Mouse (Mus musculus) CH12.LX (cell line): ENCODE results near the gene Slco1a1. TPM values are rescaled to one million over a fixed set of nuclear protein-coding genes. Genes with fewer than 3 reads are reported as not detected.

ENCODE experiments used
- DNase-seq: peaks from one replicate; pipeline ENCODE4 v3.0.0-alpha.2; 2013; ENCODE audit errors: extremely low read depth
- H3K27ac ChIP-seq: 2 replicates; pipeline ENCODE4 v1.5.1; 2012; ENCODE audit warnings: low read depth, mild to moderate bottlenecking, control low read depth, moderate library complexity; ENCODE audit not compliant: insufficient read depth
- H3K27me3 ChIP-seq: replicated peaks from 2 replicates; pipeline ENCODE3; 2012; ENCODE audit warnings: inconsistent platforms
- H3K36me3 ChIP-seq, 2 experiments: replicated peaks in 1 of 2; 2 replicates each; pipeline versions ENCODE3 to v1.6.1; 2012; ENCODE audit warnings: inconsistent platforms in 1 of 2, low read length in 1 of 2, mild to moderate bottlenecking in 1 of 2, mixed read lengths in 1 of 2, moderate library complexity in 1 of 2; ENCODE audit not compliant: control insufficient read depth in 1 of 2, insufficient read depth in 1 of 2
- H3K4me1 ChIP-seq, 2 experiments: 2 replicates each; pipeline ENCODE4 v1.6.1; 2012; ENCODE audit warnings: inconsistent platforms in 1 of 2, moderate library complexity in 1 of 2; ENCODE audit not compliant: insufficient read depth in 2 of 2, control insufficient read depth in 1 of 2
- H3K4me2 ChIP-seq: 2 replicates; pipeline ENCODE4 v1.6.1; 2012; ENCODE audit warnings: low read depth, mild to moderate bottlenecking, control low read depth; ENCODE audit not compliant: poor library complexity, insufficient read depth, severe bottlenecking
- H3K4me3 ChIP-seq, 3 experiments: fragments of 150-350 bp in 1 of 3; sonication (generic) in 1 of 3; replicated peaks in 1 of 3; 2 replicates each; pipeline versions ENCODE3 to v1.5.1; 2011 to 2012; ENCODE audit warnings: low read depth in 2 of 3, low read length in 2 of 3, mild to moderate bottlenecking in 2 of 3, moderate library complexity in 2 of 3, control low read depth in 1 of 3, improper control_type of control experiment in 1 of 3, inconsistent platforms in 1 of 3, mixed read lengths in 1 of 3; ENCODE audit not compliant: poor library complexity in 1 of 3
- H3K79me2 ChIP-seq: replicated peaks from 2 replicates; pipeline ENCODE4 v1.6.1; 2012; ENCODE audit warnings: mild to moderate bottlenecking, moderate library complexity; ENCODE audit not compliant: control insufficient read depth, poor library complexity, insufficient read depth, severe bottlenecking; ENCODE audit errors: extremely low read depth
- H3K9ac ChIP-seq: 2 replicates; pipeline ENCODE4 v1.6.1; 2012; ENCODE audit warnings: low read depth, mild to moderate bottlenecking, control low read depth, moderate library complexity; ENCODE audit not compliant: insufficient read depth
- H3K9me3 ChIP-seq: replicated peaks from 2 replicates; pipeline ENCODE3; 2012; ENCODE audit warnings: low read length, inconsistent platforms, mixed read lengths
- BHLHE40 ChIP-seq: IDR thresholded peaks from 2 replicates; pipeline ENCODE4 v1.6.1; 2011; ENCODE audit warnings: mild to moderate bottlenecking, low read depth, low read length, improper control_type of control experiment
- CHD2 ChIP-seq: IDR thresholded peaks from 2 replicates; pipeline ENCODE4 v1.6.1; 2011; ENCODE audit warnings: low read length, improper control_type of control experiment
- CTCF ChIP-seq, 2 experiments: IDR thresholded peaks in 1 of 2; conservative IDR thresholded peaks in 1 of 2; 2 replicates each; pipeline ENCODE4 v1.5.1; 2011 to 2012; ENCODE audit warnings: low read depth in 2 of 2, low read length in 2 of 2, improper control_type of control experiment in 1 of 2, inconsistent platforms in 1 of 2, mild to moderate bottlenecking in 1 of 2, moderate library complexity in 1 of 2
- E2F4 ChIP-seq: IDR thresholded peaks from 2 replicates; pipeline ENCODE4 v1.6.1; 2011; ENCODE audit warnings: low read depth, low read length, improper control_type of control experiment; ENCODE audit not compliant: insufficient replicate concordance
- EP300 ChIP-seq: IDR thresholded peaks from 2 replicates; pipeline ENCODE4 v1.6.1; 2011; ENCODE audit warnings: low read length, improper control_type of control experiment
- ETS1 ChIP-seq: conservative IDR thresholded peaks from 2 replicates; pipeline ENCODE4 v1.6.1; 2012; ENCODE audit warnings: low read depth, mild to moderate bottlenecking, inconsistent platforms, low read length, improper control_type of control experiment, moderate library complexity
- GABPA ChIP-seq: IDR thresholded peaks from 2 replicates; pipeline ENCODE4 v1.6.1; 2012; ENCODE audit warnings: low read depth, low read length, improper control_type of control experiment, inconsistent platforms; ENCODE audit not compliant: insufficient replicate concordance
- HCFC1 ChIP-seq: IDR thresholded peaks from 2 replicates; pipeline ENCODE4 v1.6.1; 2012; ENCODE audit warnings: low read depth, mild to moderate bottlenecking, inconsistent platforms, low read length, improper control_type of control experiment
- IRF4 ChIP-seq: IDR thresholded peaks from 2 replicates; pipeline ENCODE4 v1.6.1; 2014; ENCODE audit warnings: low read depth, mild to moderate bottlenecking, inconsistent platforms, low read length, improper control_type of control experiment
- KAT2A ChIP-seq: IDR thresholded peaks from 2 replicates; pipeline ENCODE4 v1.6.1; 2012; ENCODE audit warnings: low read length, improper control_type of control experiment, inconsistent platforms; ENCODE audit not compliant: insufficient replicate concordance
- MAFK ChIP-seq: IDR thresholded peaks from 2 replicates; pipeline ENCODE4 v1.6.1; 2011; ENCODE audit warnings: low read length, improper control_type of control experiment; ENCODE audit not compliant: insufficient replicate concordance
- MAX ChIP-seq: IDR thresholded peaks from 2 replicates; pipeline ENCODE4 v1.6.1; 2011; ENCODE audit warnings: low read length, improper control_type of control experiment
- MAZ ChIP-seq: IDR thresholded peaks from 2 replicates; pipeline ENCODE4 v1.6.1; 2012; ENCODE audit warnings: low read depth, mild to moderate bottlenecking, inconsistent platforms, low read length, improper control_type of control experiment, moderate library complexity
- MEF2A ChIP-seq: IDR thresholded peaks from 2 replicates; pipeline ENCODE4 v1.6.1; 2014; ENCODE audit warnings: low read depth, mild to moderate bottlenecking, inconsistent platforms, low read length, improper control_type of control experiment, borderline replicate concordance
- MYC ChIP-seq: IDR thresholded peaks from 2 replicates; pipeline ENCODE4 v1.6.1; 2011; ENCODE audit warnings: low read depth, mild to moderate bottlenecking, improper control_type of control experiment, low read length
- NELFE ChIP-seq: IDR thresholded peaks from 2 replicates; pipeline ENCODE4 v1.6.1; 2011; ENCODE audit warnings: low read depth, low read length, improper control_type of control experiment
- PAX5 ChIP-seq: IDR thresholded peaks from 2 replicates; pipeline ENCODE4 v1.6.1; 2012; ENCODE audit warnings: low read length, inconsistent platforms, mixed read lengths
- POLR2A ChIP-seq: IDR thresholded peaks from 2 replicates; pipeline ENCODE4 v1.6.1; 2011; ENCODE audit warnings: low read depth, mild to moderate bottlenecking, improper control_type of control experiment, low read length
- RAD21 ChIP-seq: IDR thresholded peaks from 2 replicates; pipeline ENCODE4 v1.6.1; 2011; ENCODE audit warnings: low read depth, mild to moderate bottlenecking, low read length, improper control_type of control experiment, moderate library complexity
- SIN3A ChIP-seq: IDR thresholded peaks from 2 replicates; pipeline ENCODE4 v1.6.1; 2012; ENCODE audit warnings: low read length, improper control_type of control experiment, inconsistent platforms
- SMC3 ChIP-seq: IDR thresholded peaks from 2 replicates; pipeline ENCODE4 v1.6.1; 2011; ENCODE audit warnings: low read depth, low read length, improper control_type of control experiment
- TBP ChIP-seq: conservative IDR thresholded peaks from 2 replicates; pipeline ENCODE4 v1.6.1; 2011; ENCODE audit warnings: low read depth, low read length, improper control_type of control experiment
- UBTF ChIP-seq: IDR thresholded peaks from 2 replicates; pipeline ENCODE4 v1.6.1; 2012; ENCODE audit warnings: low read depth, mild to moderate bottlenecking, inconsistent platforms, low read length, improper control_type of control experiment, moderate library complexity
- USF1 ChIP-seq: IDR thresholded peaks from 2 replicates; pipeline ENCODE4 v1.6.1; 2014; ENCODE audit warnings: low read depth, mild to moderate bottlenecking, inconsistent platforms, low read length, improper control_type of control experiment
- USF2 ChIP-seq: conservative IDR thresholded peaks from 2 replicates; pipeline ENCODE4 v1.6.1; 2011; ENCODE audit warnings: low read depth, low read length, improper control_type of control experiment
- ZKSCAN1 ChIP-seq: IDR thresholded peaks from 2 replicates; pipeline ENCODE4 v1.6.1; 2012; ENCODE audit warnings: low read depth, inconsistent platforms, low read length, improper control_type of control experiment, borderline replicate concordance
- ZMIZ1 ChIP-seq: IDR thresholded peaks from 2 replicates; pipeline ENCODE4 v1.6.1; 2012; ENCODE audit warnings: low read depth, mild to moderate bottlenecking, inconsistent platforms, low read length, improper control_type of control experiment
- ZNF384 ChIP-seq: IDR thresholded peaks from 2 replicates; pipeline ENCODE4 v1.6.1; 2012; ENCODE audit warnings: low read depth, low read length, improper control_type of control experiment, inconsistent platforms
- dilution Hi-C: fragments of 300-500 bp; cut with MboI; formaldehyde crosslinking; loops from 2 replicates; pipeline ENCODE4 v1.14.3; 2020; ENCODE audit warnings: low sequenced_read_pairs; ENCODE audit not compliant: extremely low pct_unique_long_range_greater_than_20kb, extremely low pct_ligation_motif_present
- in situ Hi-C: fragments of 300-500 bp; cut with MboI; formaldehyde crosslinking; loops from 3 replicates; pipeline ENCODE4 v1.14.3; 2019; ENCODE audit warnings: low sequenced_read_pairs, low pct_ligation_motif_present, low pct_unique_long_range_greater_than_20kb, mixed read lengths
- polyA plus RNA-seq: library from polyadenylated mRNA; unstranded; fragments of >175 nt; gene quantifications from 2 replicates; pipeline ENCODE4 v1.2.1, GENCODE M21; 2012; ENCODE audit warnings: low read depth; ENCODE audit not compliant: insufficient read length
- total RNA-seq, 2 experiments: library from RNA; depleted of rRNA; stranded (reverse); fragments of 300-350 nt in 1 of 2; fragments of >200 nt in 1 of 2; gene quantifications; 2 replicates each; pipeline ENCODE4 v1.2.3; 2012 to 2014

Gene Slco1a1
- total and polyA plus RNA-seq, 3 experiments: not detected

DNA sequence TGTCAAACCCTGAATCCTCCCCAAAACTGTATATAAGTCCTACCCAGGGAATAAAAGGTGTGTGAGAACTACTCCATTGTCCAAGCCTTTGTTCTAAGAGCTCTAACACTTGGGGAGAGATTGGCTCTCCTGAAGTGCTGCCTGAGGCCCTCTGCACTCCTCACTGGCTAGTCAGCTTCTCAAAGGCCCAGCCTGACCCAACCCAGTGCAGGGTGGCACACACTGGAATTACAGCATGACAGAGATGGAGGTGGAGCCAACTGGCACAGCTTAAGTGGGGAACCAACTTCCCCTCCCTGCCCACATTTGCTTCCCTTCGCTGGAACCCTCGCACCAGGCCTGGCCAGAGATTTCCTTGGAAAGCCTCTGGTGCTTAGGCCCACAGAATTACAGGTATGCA, 48.6 kb downstream of the Slco1a1 start:
- in situ Hi-C loops (no loop called here), dilution Hi-C loops (no loop called here)
- no peaks in the 10 kb centered on the region for H3K79me2 ChIP-seq
- H3K9me3 ChIP-seq: peaks cover 36% of the 10 kb centered on the region
- H3K4me1 ChIP-seq: no peaks in the 10 kb centered on the region
- no peaks in the 10 kb centered on the region for H3K27me3 ChIP-seq
- no peak overlapping the region for H3K4me2 ChIP-seq
- H3K4me3 ChIP-seq: no peak overlapping the region
- DNase-seq: no peak
- TF ChIP-seq E2F4 (no peak), ZMIZ1 (no peak), POLR2A (no peak), MAFK (no peak), EP300 (no peak), USF1 (no peak), HCFC1 (no peak), MAX (no peak), SMC3 (no peak), PAX5 (no peak), KAT2A (no peak), MAZ (no peak), NELFE (no peak), ZKSCAN1 (no peak), BHLHE40 (no peak), ETS1 (no peak), IRF4 (no peak), GABPA (no peak), RAD21 (no peak)
- TF ChIP-seq, all 38 proteins: peak for 0
- Histone ChIP-seq H3K27ac (no peak overlapping the region), H3K9ac (no peak overlapping the region), H3K36me3 (no peaks in the 10 kb centered on the region)

DNA sequence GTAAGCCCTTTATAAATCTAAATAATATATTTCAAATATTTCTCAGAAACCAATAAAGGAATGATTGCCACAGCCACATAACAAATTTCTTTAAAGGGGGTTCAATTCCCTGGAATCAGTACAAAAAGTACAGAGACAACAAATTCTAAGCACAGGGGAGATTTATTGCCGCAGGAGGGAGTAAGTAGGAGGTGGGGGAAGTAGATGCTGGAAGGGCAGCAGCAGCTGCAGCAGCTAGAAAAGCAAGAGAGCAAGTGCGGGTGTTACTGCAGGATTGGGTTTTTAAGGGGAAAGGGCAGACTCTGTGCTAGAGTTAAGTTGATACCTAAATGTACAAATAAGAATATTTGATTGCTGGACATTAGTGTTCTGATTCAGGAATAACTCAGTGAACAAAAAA, 57.0 kb downstream of the Slco1a1 start:
- H3K9me3 ChIP-seq: peaks cover 26% of the 10 kb centered on the region
- H3K79me2 ChIP-seq: no peaks in the 10 kb centered on the region
- H3K27ac ChIP-seq: no peak overlapping the region
- DNase-seq: no peak
- in situ Hi-C loops: no loop called here
- no peak overlapping the region for H3K4me3 ChIP-seq
- H3K9ac ChIP-seq: no peak overlapping the region
- H3K4me2 ChIP-seq: no peak overlapping the region
- H3K36me3 ChIP-seq: no peaks in the 10 kb centered on the region
- no peaks in the 10 kb centered on the region for H3K4me1 ChIP-seq
- no peak for TF ChIP-seq MEF2A
- no peak for TF ChIP-seq MYC
- TF ChIP-seq ZMIZ1: no peak
- no peak for TF ChIP-seq CTCF (conservative IDR thresholded peaks at IDR 0.05 in 1 of 2, IDR thresholded peaks at IDR 0.05 in 1 of 2; ENCODE audit: low read depth in 2 of 2, low read length in 2 of 2)
- no peak for TF ChIP-seq NELFE
- TF ChIP-seq UBTF: no peak
- no peak for TF ChIP-seq KAT2A
- no peak for TF ChIP-seq ZNF384
- TF ChIP-seq POLR2A: no peak
- no peak for TF ChIP-seq EP300
- TF ChIP-seq TBP: no peak
- no peak for TF ChIP-seq SIN3A
- no peak for TF ChIP-seq USF2
- no peak for TF ChIP-seq CHD2
- dilution Hi-C loops: no loop called here
- no peaks in the 10 kb centered on the region for H3K27me3 ChIP-seq
